Mouse (Mus musculus): ENCODE measurements around the gene Ppm1k. TPM values are rescaled to one million over a fixed set of nuclear protein-coding genes. Genes with fewer than 3 reads are reported as not detected.
"Not testable (repeated sequence)": the region's sequence is repeated elsewhere in the genome, so short reads cannot be mapped to it uniquely, and the experiment has no call there.

The Ppm1k gene
- polyA plus RNA-seq, 1 experiment from 2014 or later, result 7.8 TPM

DNA sequence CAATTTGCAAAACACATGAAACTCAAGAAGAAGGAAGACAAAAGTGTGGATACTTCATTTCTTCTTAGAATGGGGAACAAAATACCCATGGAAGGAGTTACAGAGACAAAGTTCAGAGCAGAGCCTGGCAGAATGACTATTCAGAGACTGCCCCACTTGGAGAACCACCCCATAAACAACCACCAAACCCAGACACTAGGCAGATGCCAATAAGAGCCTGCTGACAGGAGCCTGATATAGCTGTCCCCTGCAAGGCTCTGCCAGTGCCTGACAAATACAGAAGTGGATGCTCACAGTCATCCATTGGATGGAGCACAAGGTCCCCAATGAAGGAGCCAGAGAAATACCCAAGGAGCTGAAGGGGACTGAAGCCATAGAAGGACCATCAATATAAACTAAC is 8.3 kb upstream of the Ppm1k start:
- not testable (repeated sequence) for ATAC-seq (replicated peaks)

DNA sequence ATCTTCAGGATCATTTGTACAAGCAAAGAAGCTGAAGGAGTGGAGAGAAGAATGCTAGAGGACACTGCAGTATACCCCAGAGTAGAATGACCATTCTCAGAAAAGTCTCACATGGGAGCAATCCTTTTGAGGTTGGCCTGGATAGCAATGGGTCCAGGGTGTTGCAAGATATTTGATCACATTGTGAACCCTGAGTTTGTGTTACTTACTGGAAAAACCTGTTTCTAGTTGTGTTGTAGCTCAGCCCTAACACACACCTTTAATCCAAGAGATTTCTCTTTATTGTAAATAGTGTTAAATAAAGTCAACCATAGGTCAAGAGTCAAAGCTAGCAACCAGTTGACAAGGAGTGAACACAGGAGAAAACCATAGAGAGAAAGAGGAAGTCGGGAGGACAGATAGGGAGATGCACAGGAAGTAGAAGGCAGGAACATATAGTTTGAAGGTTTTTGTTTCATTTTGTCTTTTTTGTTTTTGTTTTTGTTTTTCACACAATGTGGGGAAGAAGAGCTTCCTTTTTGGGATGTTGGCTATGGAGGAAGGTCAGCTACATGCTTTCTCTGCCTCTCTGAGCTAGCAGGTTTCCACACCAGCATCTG is 6.6 kb upstream of the Ppm1k start:
- Histone ChIP-seq H3K27me3 (no peaks in the 10 kb centered on the region), H3K9ac (replicated peaks) (no peak overlapping the region), H3K27ac (replicated peaks) (no peak overlapping the region), H3K36me3 (no peaks in the 10 kb centered on the region), H3K9me3 (no peaks in the 10 kb centered on the region), H3K4me1 (no peaks in the 10 kb centered on the region), H3K4me3 (no peak overlapping the region), H3K4me2 (replicated peaks) (no peak overlapping the region)
- ATAC-seq (replicated peaks), result no peak
- WGBS, result 84% methylated on average over 1 of the region's 1 CpGs

More for the DNA sequence above, 8.3 kb upstream of the Ppm1k start:
- H3K4me1 ChIP-seq; H3K9ac ChIP-seq (replicated peaks); H3K36me3 ChIP-seq; H3K4me2 ChIP-seq (replicated peaks); H3K9me3 ChIP-seq; H3K27me3 ChIP-seq; H3K4me3 ChIP-seq; H3K27ac ChIP-seq (replicated peaks): not testable (repeated sequence)

GRCm38 (mm10) chr6:57540950-57541498 is 5.8 kb upstream of the Ppm1k start:
- Histone ChIP-seq H3K4me1 (0 out of 2 replicates have a peak, but pooled peaks cover under 1% of the 10 kb centered on the region), H3K9ac (replicated peaks) (no peak overlapping the region), H3K4me3 (no peak overlapping the region), H3K27ac (replicated peaks) (no peak overlapping the region), H3K36me3 (no peaks in the 10 kb centered on the region), H3K27me3 (no peaks in the 10 kb centered on the region), H3K9me3 (no peaks in the 10 kb centered on the region), H3K4me2 (replicated peaks) (no peak overlapping the region)
- 83% methylated on average over 5 of the region's 5 CpGs for WGBS
- ATAC-seq (replicated peaks), result no peak

DNA sequence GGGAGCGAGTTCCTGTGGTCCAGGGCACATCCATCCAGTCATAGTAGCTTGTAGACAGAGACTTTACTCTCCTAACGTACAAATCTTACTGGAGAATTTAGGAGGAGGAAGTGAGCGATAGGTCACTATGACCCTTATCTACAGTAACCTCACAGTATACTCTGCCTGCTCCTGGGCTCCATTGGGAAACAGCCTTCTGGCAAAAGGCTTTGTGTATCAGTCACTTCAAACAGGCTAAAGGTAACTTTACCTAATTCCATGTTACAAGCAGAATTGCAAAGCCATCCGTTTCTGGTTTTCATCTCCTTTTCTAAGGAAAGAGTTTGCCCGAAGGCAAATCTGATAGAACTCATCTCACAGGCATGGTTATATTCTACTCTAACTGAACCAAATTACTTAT is 2.6 kb upstream of the Ppm1k start:
- Histone ChIP-seq H3K9ac (replicated peaks) (no peak overlapping the region), H3K4me1 (peaks cover 17% of the 10 kb centered on the region), H3K27ac (replicated peaks) (no peak overlapping the region), H3K4me2 (replicated peaks) (no peak overlapping the region), H3K4me3 (no peak overlapping the region), H3K27me3 (no peaks in the 10 kb centered on the region), H3K36me3 (no peaks in the 10 kb centered on the region), H3K9me3 (no peaks in the 10 kb centered on the region)
- WGBS, result 93% methylated on average over 5 of the region's 5 CpGs
- ATAC-seq (replicated peaks), result no peak

GRCm38 (mm10) chr6:57535971-57536669 is 852 bp upstream of the Ppm1k start:
- H3K4me1 ChIP-seq, result peaks cover 17% of the 10 kb centered on the region
- H3K4me3 ChIP-seq, result peak overlapping the region; percentile 77
- no peaks in the 10 kb centered on the region for H3K9me3 ChIP-seq
- WGBS, result 22% methylated on average over 14 of the region's 14 CpGs
- H3K27ac ChIP-seq (replicated peaks), result peak overlapping the region; percentile 49
- H3K9ac ChIP-seq (replicated peaks), result peak overlapping the region; percentile 46
- H3K27me3 ChIP-seq, result no peaks in the 10 kb centered on the region
- peak; percentile 62 for ATAC-seq (replicated peaks)
- no peaks in the 10 kb centered on the region for H3K36me3 ChIP-seq
- peak overlapping the region; percentile 86 for H3K4me2 ChIP-seq (replicated peaks)

- Histone ChIP-seq H3K27me3 (no peaks in the 10 kb centered on the region), H3K4me3 (peak overlapping the region; percentile 77), H3K9me3 (no peaks in the 10 kb centered on the region), H3K9ac (replicated peaks) (peak overlapping the region; percentile 80), H3K27ac (replicated peaks) (peak overlapping the region; percentile 79), H3K4me1 (peaks cover 17% of the 10 kb centered on the region), H3K4me2 (replicated peaks) (peak overlapping the region; percentile 86), H3K36me3 (no peaks in the 10 kb centered on the region)
- under 1% methylated on average over 31 of the region's 31 CpGs for whole genome bisulfite sequencing
- ATAC-seq (replicated peaks), result peak; percentile 61
Observed at GRCm38 (mm10) chr6:57534611-57535286, 519 bp downstream of the Ppm1k start.

GRCm38 (mm10) chr6:57534231-57534610 is 1.0 kb downstream of the Ppm1k start:
- Histone ChIP-seq H3K4me3 (peak overlapping the region; percentile 77), H3K27me3 (no peaks in the 10 kb centered on the region), H3K4me1 (peaks cover 17% of the 10 kb centered on the region), H3K9ac (replicated peaks) (peak overlapping the region; percentile 80), H3K4me2 (replicated peaks) (peak overlapping the region; percentile 86), H3K27ac (replicated peaks) (peak overlapping the region; percentile 79), H3K36me3 (no peaks in the 10 kb centered on the region), H3K9me3 (no peaks in the 10 kb centered on the region)
- WGBS, result 7% methylated on average over 8 of the region's 8 CpGs
- no peak for ATAC-seq (replicated peaks)

- no peak overlapping the region for H3K4me3 ChIP-seq
- ATAC-seq (replicated peaks), result no peak
Observed at GRCm38 (mm10) chr6:57533410-57533809, 1.9 kb downstream of the Ppm1k start.

DNA sequence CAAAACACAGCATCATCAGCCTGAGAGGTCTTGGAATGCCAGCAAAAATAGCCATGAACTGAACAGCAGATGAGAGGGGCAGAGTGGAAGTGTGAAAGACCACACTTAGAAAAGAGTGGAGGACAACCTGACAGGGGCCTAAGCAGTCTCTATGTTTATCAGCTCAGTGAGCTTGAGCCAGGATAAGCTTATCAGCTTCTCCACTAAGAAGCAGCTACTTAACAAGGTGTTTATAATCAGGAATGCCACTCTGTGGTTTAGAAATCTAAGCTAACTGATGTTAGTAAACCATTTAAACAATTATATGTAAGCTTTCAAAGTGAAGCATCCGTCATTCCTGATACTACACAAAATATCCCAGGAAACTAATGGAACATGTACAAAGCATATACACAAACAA is 3.2 kb downstream of the Ppm1k start:
- Histone ChIP-seq H3K9me3 (no peaks in the 10 kb centered on the region), H3K36me3 (no peaks in the 10 kb centered on the region), H3K9ac (replicated peaks) (no peak overlapping the region), H3K4me2 (replicated peaks) (no peak overlapping the region), H3K4me1 (peaks cover 17% of the 10 kb centered on the region), H3K27me3 (no peaks in the 10 kb centered on the region), H3K4me3 (no peak overlapping the region), H3K27ac (replicated peaks) (no peak overlapping the region)
- no peak for ATAC-seq (replicated peaks)
- WGBS, result 87% methylated on average over 1 of the region's 1 CpGs

More at GRCm38 (mm10) chr6:57533410-57533809, 1.9 kb downstream of the Ppm1k start:
- Histone ChIP-seq H3K4me1 (peaks cover 17% of the 10 kb centered on the region), H3K27ac (replicated peaks) (no peak overlapping the region), H3K9me3 (no peaks in the 10 kb centered on the region), H3K36me3 (no peaks in the 10 kb centered on the region), H3K27me3 (no peaks in the 10 kb centered on the region), H3K9ac (replicated peaks) (no peak overlapping the region), H3K4me2 (replicated peaks) (peak overlapping the region; percentile 86; the same call in 1 of the 2 replicates)
- 63% methylated on average over 2 of the region's 2 CpGs for WGBS

DNA sequence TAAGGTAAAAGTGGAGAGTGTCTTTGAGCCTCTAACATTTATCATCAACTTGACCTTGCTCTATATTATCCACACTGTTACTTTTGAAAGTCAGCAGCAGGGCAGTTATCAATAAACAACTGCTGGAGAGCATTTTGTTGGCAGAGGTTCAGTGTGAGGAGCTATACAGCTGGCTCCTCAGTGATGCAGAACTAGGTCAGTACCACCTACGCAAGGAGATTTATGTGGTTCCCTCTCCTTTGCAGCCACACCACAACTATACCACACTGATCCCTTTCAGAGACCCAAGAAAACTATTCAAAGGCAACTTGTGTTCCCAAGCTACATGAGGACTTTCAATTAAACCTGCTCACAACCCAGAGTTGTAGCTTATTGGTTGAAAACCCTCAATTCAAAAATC is 3.8 kb downstream of the Ppm1k start:
- Histone ChIP-seq H3K27me3 (no peaks in the 10 kb centered on the region), H3K4me3 (no peak overlapping the region), H3K4me2 (replicated peaks) (no peak overlapping the region), H3K9me3 (no peaks in the 10 kb centered on the region), H3K36me3 (no peaks in the 10 kb centered on the region), H3K4me1 (peaks cover 17% of the 10 kb centered on the region), H3K9ac (replicated peaks) (no peak overlapping the region), H3K27ac (replicated peaks) (no peak overlapping the region)
- WGBS, result 88% methylated on average over 1 of the region's 1 CpGs
- ATAC-seq (replicated peaks), result no peak

GRCm38 (mm10) chr6:57531011-57531410 is 4.3 kb downstream of the Ppm1k start:
- no peaks in the 10 kb centered on the region for H3K27me3 ChIP-seq
- no peak overlapping the region for H3K4me2 ChIP-seq (replicated peaks)
- H3K9me3 ChIP-seq, result no peaks in the 10 kb centered on the region
- H3K36me3 ChIP-seq, result no peaks in the 10 kb centered on the region
- no peak overlapping the region for H3K4me3 ChIP-seq
- 84% methylated on average over 4 of the region's 4 CpGs for WGBS
- no peak for ATAC-seq (replicated peaks)
- no peak overlapping the region for H3K9ac ChIP-seq (replicated peaks)
- H3K27ac ChIP-seq (replicated peaks), result no peak overlapping the region
- peaks cover 16% of the 10 kb centered on the region for H3K4me1 ChIP-seq

- 100% methylated on average over 1 of the region's 1 CpGs for WGBS
- H3K4me2 ChIP-seq (replicated peaks), result no peak overlapping the region
- ATAC-seq (replicated peaks), result no peak
- H3K4me3 ChIP-seq, result no peak overlapping the region
- H3K27ac ChIP-seq (replicated peaks), result no peak overlapping the region
- H3K9ac ChIP-seq (replicated peaks), result no peak overlapping the region
- no peaks in the 10 kb centered on the region for H3K27me3 ChIP-seq
- no peaks in the 10 kb centered on the region for H3K36me3 ChIP-seq
- H3K9me3 ChIP-seq, result no peaks in the 10 kb centered on the region
- peaks cover 13% of the 10 kb centered on the region for H3K4me1 ChIP-seq
Observed at GRCm38 (mm10) chr6:57529336-57529845, 5.9 kb downstream of the Ppm1k start.
